Mouse (Mus musculus) CH12.LX (cell line): Measurements from ENCODE around the gene Tprkb.

ENCODE experiments used
- BHLHE40 ChIP-seq: IDR thresholded peaks from 2 replicates; pipeline ENCODE4 v1.6.1; 2011; ENCODE audit warnings: mild to moderate bottlenecking, low read depth, low read length, improper control_type of control experiment
- CHD2 ChIP-seq: IDR thresholded peaks from 2 replicates; pipeline ENCODE4 v1.6.1; 2011; ENCODE audit warnings: low read length, improper control_type of control experiment
- CTCF ChIP-seq, 2 experiments: IDR thresholded peaks in 1 of 2; conservative IDR thresholded peaks in 1 of 2; 2 replicates each; pipeline ENCODE4 v1.5.1; 2011 to 2012; ENCODE audit warnings: low read depth in 2 of 2, low read length in 2 of 2, improper control_type of control experiment in 1 of 2, inconsistent platforms in 1 of 2, mild to moderate bottlenecking in 1 of 2, moderate library complexity in 1 of 2
- ELF1 ChIP-seq: IDR thresholded peaks from 2 replicates; pipeline ENCODE4 v1.6.1; 2014; ENCODE audit warnings: low read depth, mild to moderate bottlenecking, inconsistent platforms, low read length, improper control_type of control experiment
- HCFC1 ChIP-seq: IDR thresholded peaks from 2 replicates; pipeline ENCODE4 v1.6.1; 2012; ENCODE audit warnings: low read depth, mild to moderate bottlenecking, inconsistent platforms, low read length, improper control_type of control experiment
- JUND ChIP-seq: conservative IDR thresholded peaks from 2 replicates; pipeline ENCODE4 v1.6.1; 2011; ENCODE audit warnings: low read depth, low read length, improper control_type of control experiment
- MAX ChIP-seq: IDR thresholded peaks from 2 replicates; pipeline ENCODE4 v1.6.1; 2011; ENCODE audit warnings: low read length, improper control_type of control experiment
- NRF1 ChIP-seq: IDR thresholded peaks from 2 replicates; pipeline ENCODE4 v1.6.1; 2014; ENCODE audit warnings: low read depth, mild to moderate bottlenecking, inconsistent platforms, low read length, improper control_type of control experiment, moderate library complexity
- POLR2A ChIP-seq: IDR thresholded peaks from 2 replicates; pipeline ENCODE4 v1.6.1; 2011; ENCODE audit warnings: low read depth, mild to moderate bottlenecking, improper control_type of control experiment, low read length
- POLR2AphosphoS2 ChIP-seq: IDR thresholded peaks from 2 replicates; pipeline ENCODE4 v1.6.1; 2011; ENCODE audit warnings: low read depth, low read length, improper control_type of control experiment
- TCF12 ChIP-seq: IDR thresholded peaks from 2 replicates; pipeline ENCODE4 v1.6.1; 2014; ENCODE audit warnings: low read depth, mild to moderate bottlenecking, inconsistent platforms, low read length, improper control_type of control experiment
- USF2 ChIP-seq: conservative IDR thresholded peaks from 2 replicates; pipeline ENCODE4 v1.6.1; 2011; ENCODE audit warnings: low read depth, low read length, improper control_type of control experiment
- ZC3H11A ChIP-seq: IDR thresholded peaks from 2 replicates; pipeline ENCODE4 v1.6.1; 2012; ENCODE audit warnings: low read depth, mild to moderate bottlenecking, inconsistent platforms, low read length, improper control_type of control experiment
- ZNF384 ChIP-seq: IDR thresholded peaks from 2 replicates; pipeline ENCODE4 v1.6.1; 2012; ENCODE audit warnings: low read depth, low read length, improper control_type of control experiment, inconsistent platforms

- TF ChIP-seq POLR2A (no peak), USF2 (no peak), BHLHE40 (no peak), ELF1 (no peak), CHD2 (no peak), HCFC1 (no peak), NRF1 (no peak), ZC3H11A (no peak), ZNF384 (no peak), POLR2AphosphoS2 (no peak), CTCF (conservative IDR thresholded peaks at IDR 0.05 in 1 of 2, IDR thresholded peaks at IDR 0.05 in 1 of 2; ENCODE audit: low read depth in 2 of 2, low read length in 2 of 2) (peak in 1 of 2 experiments; percentile 51; a peak in 2 of 4 replicates), TCF12 (no peak), JUND (no peak), MAX (no peak)
These were observed 24.0 kb downstream of the Tprkb start for GRCm38 (mm10) chr6:85935646-85936045.
